Mouse (Mus musculus) embryonic facial prominence, embryonic 15.5 days (tissue): ENCODE measurements around the gene Armh4. TPM values are rescaled to one million over a fixed set of nuclear protein-coding genes. Genes with fewer than 3 reads are reported as not detected.

Experiments
- ATAC-seq: fragments of 200-750 bp; cut with Nextera tagmentation; 2 replicates; pipeline ENCODE4 v1.8.0; 2017; ENCODE audit warnings: low read depth, moderate TSS enrichment; ENCODE audit not compliant: insufficient number of reproducible peaks, low FRiP score, low TSS enrichment
- H3K27ac ChIP-seq: fragments of 300-500 bp; sonication (generic); replicated peaks from 2 replicates; pipeline ENCODE4 v1.5.1; 2015; ENCODE audit warnings: mild to moderate bottlenecking, inconsistent platforms
- H3K27me3 ChIP-seq: fragments of 300-500 bp; sonication (generic); 2 replicates; pipeline ENCODE4 v1.6.1; 2015; ENCODE audit warnings: inconsistent platforms
- H3K36me3 ChIP-seq: fragments of 300-500 bp; sonication (generic); 2 replicates; pipeline ENCODE4 v1.6.1; 2015; ENCODE audit warnings: mild to moderate bottlenecking, inconsistent platforms
- H3K4me1 ChIP-seq: fragments of 300-500 bp; sonication (generic); 2 replicates; pipeline ENCODE4 v1.6.1; 2015; ENCODE audit warnings: inconsistent platforms
- H3K4me2 ChIP-seq: fragments of 300-500 bp; sonication (generic); replicated peaks from 2 replicates; pipeline ENCODE4 v1.6.1; 2015; ENCODE audit warnings: mild to moderate bottlenecking, inconsistent platforms
- H3K4me3 ChIP-seq: fragments of 300-500 bp; sonication (generic); replicated peaks from 2 replicates; pipeline ENCODE4 v1.5.1; 2015; ENCODE audit warnings: mild to moderate bottlenecking, inconsistent platforms
- H3K9ac ChIP-seq: fragments of 300-500 bp; sonication (generic); 2 replicates; pipeline ENCODE4 v1.6.1; 2015; ENCODE audit warnings: inconsistent platforms
- H3K9me3 ChIP-seq: fragments of 300-500 bp; sonication (generic); replicated peaks from 2 replicates; pipeline ENCODE4 v1.6.1; 2016; ENCODE audit warnings: inconsistent platforms
- WGBS: fragments of 180-500 bp; shearing (Covaris S2); methylation state at CpG from one replicate; pipeline ENCODE4 v1.1.7; 2015; 5-methylcytosine and 5-hydroxymethylcytosine counted together
- polyA plus RNA-seq: library from polyadenylated mRNA; unstranded; fragments of >200 nt; fragmentation: Nextera tagmentation; extraction: Ambion mirVana; gene quantifications from 2 replicates; pipeline ENCODE4 v1.2.1, GENCODE M21; 2015

The Armh4 gene
- polyA plus RNA-seq, 1 experiment from 2014 or later: 24.2 TPM

DNA sequence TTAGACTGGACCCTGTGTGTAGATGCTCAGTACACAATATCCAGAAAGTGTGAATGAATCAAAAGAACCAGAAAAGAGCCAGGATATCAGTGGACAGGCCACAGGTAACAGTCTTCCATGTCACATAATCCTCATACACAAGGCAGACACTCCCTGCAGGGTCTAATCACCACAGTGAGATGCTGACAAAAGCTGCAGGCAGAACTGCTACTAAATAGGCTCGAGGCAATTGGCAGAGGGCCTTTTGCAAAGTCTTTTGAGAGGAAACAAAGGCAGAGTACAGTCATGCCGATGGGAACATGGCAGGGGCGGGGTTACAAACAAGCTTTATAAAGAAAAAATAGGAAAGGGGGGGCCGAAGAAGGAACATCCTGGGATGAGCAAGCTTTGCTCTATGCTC lies 157.1 kb downstream of the Armh4 start:
- H3K9me3 ChIP-seq: no peaks in the 10 kb centered on the region
- WGBS: 45% methylated on average over 4 of the region's 4 CpGs

More for the DNA sequence above, 157.1 kb downstream of the Armh4 start:
- Histone ChIP-seq H3K27ac (no peak overlapping the region), H3K4me3 (no peak overlapping the region), H3K9ac (no peak overlapping the region), H3K4me2 (no peak overlapping the region), H3K27me3 (no peaks in the 10 kb centered on the region), H3K4me1 (no peaks in the 10 kb centered on the region), H3K36me3 (no peaks in the 10 kb centered on the region)
- ATAC-seq: no peak

Other genes with a start within 250 kb of the Armh4 start
- gene Olfr722, start 118.6 kb upstream of the Armh4 start, polyA plus RNA-seq: not detected in 2 replicates
- gene Olfr723, start 148.4 kb upstream of the Armh4 start, polyA plus RNA-seq: not detected in 2 replicates
- not detected in 2 replicates for gene Olfr724, start 179.9 kb upstream of the Armh4 start, polyA plus RNA-seq